Mouse (Mus musculus) left cerebral cortex, adult 11 months (tissue): Measurements from ENCODE around the gene Wipi2.

ENCODE experiments used
- DNase-seq: peaks from one replicate; pipeline ENCODE4 v3.0.0; 2022; ENCODE audit warnings: low spot score

Gene Wipi2

GRCm38 (mm10) chr5:142692971-142693737 is 65.7 kb downstream of the Wipi2 start:
- DNase-seq: no peak

- no peak for DNase-seq
Observed at GRCm38 (mm10) chr5:142693738-142694430, 66.4 kb downstream of the Wipi2 start.

GRCm38 (mm10) chr5:142694627-142695340 is 67.3 kb downstream of the Wipi2 start:
- no peak for DNase-seq

GRCm38 (mm10) chr5:142696258-142696657 is 68.8 kb downstream of the Wipi2 start:
- DNase-seq: no peak

DNA sequence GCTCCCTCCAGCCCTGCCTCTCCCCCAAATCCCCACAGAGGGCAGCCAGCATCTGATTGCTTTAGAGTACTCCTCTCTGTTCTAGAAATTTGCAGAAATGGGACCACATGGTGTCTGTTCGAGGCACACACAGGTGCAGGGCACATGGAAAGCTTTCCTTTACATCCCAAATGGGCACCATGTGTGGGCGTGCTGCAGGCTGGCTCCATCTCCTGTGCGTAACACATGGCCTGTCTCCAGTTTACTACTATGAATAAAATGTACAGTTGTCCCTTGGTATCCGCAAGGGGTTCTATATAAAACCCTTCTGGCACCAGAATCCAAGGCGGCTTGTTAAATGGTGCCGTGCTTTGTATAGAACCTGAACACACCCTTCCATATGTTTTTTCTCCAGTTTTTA is 69.4 kb downstream of the Wipi2 start:
- DNase-seq: peak; percentile 73

DNA sequence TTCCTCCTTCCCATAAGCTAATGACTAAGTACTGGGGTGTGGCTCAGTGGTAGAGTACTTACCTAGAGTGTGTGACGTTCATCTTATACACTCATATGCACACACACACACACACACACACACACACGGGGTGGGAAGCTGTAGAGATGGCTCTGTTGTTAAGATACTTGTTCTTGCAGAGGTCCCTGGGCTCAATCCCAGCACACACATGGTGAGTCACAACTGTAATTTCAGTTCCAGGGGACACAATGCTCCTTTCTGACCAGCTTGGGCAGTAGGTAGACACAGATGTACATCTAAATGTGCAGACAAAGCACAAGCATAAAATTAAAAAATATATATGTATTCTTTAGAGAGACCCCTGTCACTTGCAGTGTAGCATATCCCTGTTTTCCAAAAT is 70.2 kb downstream of the Wipi2 start:
- no peak for DNase-seq

DNA sequence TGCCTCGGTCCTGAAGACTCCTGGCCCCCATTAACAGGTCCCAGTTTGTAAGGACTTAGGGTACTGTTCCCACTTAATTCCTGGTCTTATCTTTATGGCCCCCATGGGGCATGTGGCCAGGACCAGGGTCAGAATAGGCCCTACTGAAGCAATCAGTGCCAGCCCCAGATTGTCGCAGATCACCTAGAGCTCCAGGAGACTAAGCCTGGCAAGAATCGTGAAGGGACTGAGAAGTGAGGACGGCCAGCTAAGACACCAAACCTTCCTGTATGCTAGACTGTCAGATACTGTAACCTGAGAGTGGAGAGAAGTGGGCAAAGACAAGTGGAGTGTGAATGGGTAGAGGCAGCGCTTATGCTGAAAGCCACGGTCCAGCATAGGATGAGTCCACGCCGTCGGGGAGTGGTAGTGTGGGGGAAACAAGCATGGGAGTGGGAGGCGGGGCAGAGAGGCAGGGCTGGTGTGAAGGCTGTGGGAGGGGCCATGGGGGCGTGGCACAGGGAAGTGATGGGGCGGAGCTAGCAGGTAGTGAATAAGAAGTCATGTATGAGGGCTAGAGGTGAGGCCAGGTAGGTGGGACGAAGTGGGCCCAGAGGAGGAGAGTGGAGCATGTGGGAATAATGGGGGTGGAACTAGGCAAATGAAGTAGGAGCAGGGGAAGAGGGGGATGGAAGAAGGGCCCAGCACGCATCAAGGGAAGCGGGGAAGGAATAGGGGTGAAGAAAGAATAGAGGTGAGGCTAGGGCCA is 73.5 kb downstream of the Wipi2 start:
- no peak for DNase-seq

DNA sequence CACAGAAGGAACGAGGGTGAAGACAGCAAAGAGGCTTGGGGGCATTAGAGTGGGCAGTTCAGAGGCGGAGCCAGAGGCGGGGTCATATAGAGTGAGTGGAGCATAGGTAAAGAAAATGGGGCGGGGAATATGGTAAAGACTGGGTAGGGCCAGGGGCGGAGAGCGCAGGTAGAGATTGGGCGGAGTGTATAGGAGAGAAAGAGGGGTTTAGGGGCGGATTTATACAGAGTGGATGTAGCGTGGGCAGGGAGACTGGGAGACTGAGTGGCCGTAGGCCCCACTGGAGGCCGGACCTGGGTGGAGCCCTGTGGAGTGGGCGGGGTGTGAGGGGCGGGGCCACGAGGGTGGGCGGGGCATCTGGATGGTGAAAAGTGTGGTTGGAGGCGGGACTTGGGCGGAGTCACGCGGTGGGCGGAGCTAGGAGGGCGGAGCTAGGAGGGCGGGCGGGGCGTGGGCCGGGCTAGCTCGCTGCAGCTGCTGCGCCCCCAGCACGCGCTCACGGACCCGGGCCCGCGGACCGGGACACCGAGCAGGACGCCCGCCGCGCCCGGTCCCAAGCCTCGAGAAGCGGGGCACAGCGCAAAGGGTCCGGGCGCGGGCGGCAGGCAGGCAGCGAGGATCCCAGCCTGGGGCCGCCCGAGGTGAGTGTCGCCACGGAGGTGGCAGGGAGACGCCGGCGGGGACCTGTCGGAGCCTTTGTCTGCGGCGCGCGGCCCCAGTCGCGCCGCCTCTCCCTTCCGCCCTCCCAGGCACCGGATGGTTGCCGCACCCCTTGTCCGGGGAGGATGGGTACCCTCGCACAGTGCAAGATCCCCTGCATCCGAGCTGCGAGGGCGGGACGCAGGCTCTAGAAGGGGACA is 74.4 kb downstream of the Wipi2 start:
- no peak for DNase-seq

GRCm38 (mm10) chr5:142702511-142703138 is 75.1 kb downstream of the Wipi2 start:
- DNase-seq: no peak

- DNase-seq: no peak
Observed at GRCm38 (mm10) chr5:142703569-142703968, 76.1 kb downstream of the Wipi2 start.

- DNase-seq: no peak
Observed at GRCm38 (mm10) chr5:142707709-142708108, 80.2 kb downstream of the Wipi2 start.

- no peak for DNase-seq
Observed at GRCm38 (mm10) chr5:142709436-142709835, 81.9 kb downstream of the Wipi2 start.

- no peak for DNase-seq
Observed at GRCm38 (mm10) chr5:142712373-142712772, 84.9 kb downstream of the Wipi2 start.

DNA sequence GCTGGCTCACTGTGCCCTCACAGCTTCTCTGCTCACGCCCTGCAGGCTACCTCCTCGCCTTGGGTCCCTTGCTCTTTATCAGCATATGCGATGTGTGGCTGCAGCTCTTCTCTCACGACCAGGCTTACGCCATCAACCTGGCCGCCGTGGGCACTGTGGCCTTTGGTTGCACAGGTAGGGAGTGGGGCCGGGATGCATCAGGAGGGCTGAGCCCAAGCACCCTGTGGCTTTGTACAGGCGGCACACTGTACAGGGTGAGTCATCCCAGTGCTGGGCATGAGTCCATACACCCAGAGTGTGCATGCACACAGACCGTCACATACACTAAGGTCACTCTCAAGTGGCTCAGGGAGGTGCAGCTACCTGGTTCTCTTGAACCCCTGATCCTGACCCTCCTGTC is 86.5 kb downstream of the Wipi2 start:
- no peak for DNase-seq

GRCm38 (mm10) chr5:142715059-142715458 is 87.6 kb downstream of the Wipi2 start:
- no peak for DNase-seq

- no peak for DNase-seq
Observed at GRCm38 (mm10) chr5:142716056-142716455, 88.6 kb downstream of the Wipi2 start.

DNA sequence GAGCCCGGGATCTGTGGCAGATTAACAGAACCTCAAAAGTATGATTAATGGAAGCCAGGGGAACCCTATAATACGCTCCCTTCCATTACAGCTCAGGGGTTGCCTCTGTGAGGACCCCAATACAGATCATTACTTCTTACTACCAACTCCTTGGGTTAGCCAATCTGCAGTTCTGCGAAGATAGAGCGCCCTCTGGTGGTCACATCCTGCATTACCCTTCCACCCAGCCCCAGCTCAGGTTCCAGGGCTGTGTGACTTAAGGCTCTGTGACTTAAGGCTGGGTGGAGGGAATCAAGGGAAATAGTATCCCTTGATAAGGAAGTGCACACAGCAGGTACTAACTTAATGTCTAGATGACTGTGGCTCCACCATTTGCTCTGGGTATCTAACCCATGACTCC is 90.5 kb downstream of the Wipi2 start:
- DNase-seq: peak; percentile 69

- DNase-seq: no peak
Observed at GRCm38 (mm10) chr5:142718486-142718885, 91.0 kb downstream of the Wipi2 start.

GRCm38 (mm10) chr5:142719897-142720296 is 92.4 kb downstream of the Wipi2 start:
- no peak for DNase-seq
